Mouse (Mus musculus): ENCODE data around the gene Cdiptos.

- TF ChIP-seq POLR2A (IDR thresholded peaks at IDR 0.05; ENCODE audit: control insufficient read depth, extremely low read depth, insufficient read depth, low read length, poor library complexity): peak; percentile 84
- TF ChIP-seq CTCF (IDR thresholded peaks at IDR 0.05; ENCODE audit: borderline replicate concordance, control insufficient read depth, extremely low read depth, insufficient read depth, low read length, poor library complexity): peak; percentile 99
These were observed 41.4 kb upstream of the Cdiptos start, which contains the start of gene Pagr1a for GRCm38 (mm10) chr7:127016971-127017949.

Data from thymus, adult 2 months (tissue).